Mouse (Mus musculus) forebrain, postnatal 0 days (tissue): ENCODE data around the gene Abcb4. TPM values are rescaled to one million over a fixed set of nuclear protein-coding genes. Genes with fewer than 3 reads are reported as not detected.
A peak's percentile ranks its signal among the peaks of the same experiment; 100 is the strongest.
"Not testable (repeated sequence)": the region's sequence is repeated elsewhere in the genome, so short reads cannot be mapped to it uniquely, and the experiment has no call there.

Experiments used
- ATAC-seq: fragments of 200-750 bp; cut with Nextera tagmentation; 2 replicates; pipeline ENCODE4 v1.8.0; 2017; ENCODE audit warnings: mild to moderate bottlenecking, moderate library complexity
- DNase-seq: peaks from one replicate; pipeline ENCODE4 v3.0.0-alpha.2; 2015
- H3K27ac ChIP-seq: fragments of 300-500 bp; sonication (generic); 2 replicates; pipeline ENCODE4 v1.5.1; 2014; ENCODE audit warnings: low read depth, mild to moderate bottlenecking, antibody characterized with exemption, low read length, moderate library complexity, mixed read lengths
- H3K27me3 ChIP-seq: fragments of 300-500 bp; sonication (generic); 2 replicates; pipeline ENCODE4 v1.6.1; 2014; ENCODE audit warnings: mild to moderate bottlenecking, low read length, mixed read lengths; ENCODE audit not compliant: insufficient read depth
- H3K36me3 ChIP-seq: fragments of 300-500 bp; sonication (generic); 2 replicates; pipeline ENCODE4 v1.6.1; 2014; ENCODE audit warnings: mild to moderate bottlenecking, moderate library complexity; ENCODE audit not compliant: insufficient read depth
- H3K4me1 ChIP-seq: fragments of 300-500 bp; sonication (generic); 2 replicates; pipeline ENCODE4 v1.6.1; 2014; ENCODE audit warnings: antibody characterized with exemption; ENCODE audit not compliant: insufficient read depth
- H3K4me2 ChIP-seq: fragments of 300-500 bp; sonication (generic); 2 replicates; pipeline ENCODE4 v1.6.1; 2014; ENCODE audit warnings: low read depth, mild to moderate bottlenecking, moderate library complexity
- H3K4me3 ChIP-seq: fragments of 300-500 bp; sonication (generic); 2 replicates; pipeline ENCODE4 v1.5.1; 2014; ENCODE audit warnings: low read depth, low read length, mixed read lengths
- H3K9ac ChIP-seq: fragments of 300-500 bp; sonication (generic); 2 replicates; pipeline ENCODE4 v1.6.1; 2014; ENCODE audit warnings: mild to moderate bottlenecking
- H3K9me3 ChIP-seq: fragments of 300-500 bp; sonication (generic); 2 replicates; pipeline ENCODE4 v1.6.1; 2016; ENCODE audit warnings: low read length
- CTCF ChIP-seq: sonication (generic); IDR thresholded peaks from 2 replicates; pipeline ENCODE4 v1.5.1; 2016; ENCODE audit warnings: antibody characterized with exemption, control low read depth, low read depth
- WGBS: fragments of 180-500 bp; shearing (Covaris S2); extraction: QIAGEN DNeasy Blood & Tissue Kit; methylation state at CpG from one replicate; pipeline ENCODE4 v1.1.7; 2014; 5-methylcytosine and 5-hydroxymethylcytosine counted together
- polyA plus RNA-seq: library from polyadenylated mRNA; unstranded; fragments of >200 nt; fragmentation: Nextera tagmentation; extraction: Ambion mirVana; gene quantifications from 2 replicates; pipeline ENCODE4 v1.2.1, GENCODE M21; 2015
- total RNA-seq: library from RNA; depleted of rRNA; stranded (reverse); fragments of >200 nt; gene quantifications from 2 replicates; pipeline ENCODE4 v1.2.3, GENCODE M21; 2014

The Abcb4 gene
- total and polyA plus RNA-seq, 2 experiments from 2014 or later: 0.47 to 2.0 TPM

GRCm38 (mm10) chr5:8911567-8912198 lies 18.2 kb downstream of the Abcb4 start:
- Histone ChIP-seq H3K27ac (no peak overlapping the region), H3K36me3 (no peaks in the 10 kb centered on the region), H3K4me1 (no peaks in the 10 kb centered on the region), H3K9me3 (no peaks in the 10 kb centered on the region), H3K4me2 (no peak overlapping the region), H3K4me3 (no peak overlapping the region), H3K27me3 (no peaks in the 10 kb centered on the region), H3K9ac (no peak overlapping the region)
- WGBS: 77% methylated on average over 8 of the region's 8 CpGs
- no peak for TF ChIP-seq CTCF
- no peak for DNase-seq
- no peak for ATAC-seq

- Histone ChIP-seq H3K9ac (no peak overlapping the region), H3K4me3 (no peak overlapping the region), H3K9me3 (no peaks in the 10 kb centered on the region), H3K27ac (no peak overlapping the region), H3K36me3 (no peaks in the 10 kb centered on the region), H3K4me1 (no peaks in the 10 kb centered on the region), H3K27me3 (no peaks in the 10 kb centered on the region), H3K4me2 (no peak overlapping the region)
- 89% methylated on average over 2 of the region's 2 CpGs for WGBS
- DNase-seq: no peak
- TF ChIP-seq CTCF: no peak
- ATAC-seq: no peak
Observed at GRCm38 (mm10) chr5:8916400-8916799, 22.9 kb downstream of the Abcb4 start.

GRCm38 (mm10) chr5:8917069-8917468 lies 23.6 kb downstream of the Abcb4 start:
- no peak overlapping the region for H3K9ac ChIP-seq
- no peak for DNase-seq
- H3K27ac ChIP-seq: no peak overlapping the region
- 88% methylated on average over 6 of the region's 6 CpGs for WGBS
- H3K9me3 ChIP-seq: no peaks in the 10 kb centered on the region
- H3K4me2 ChIP-seq: no peak overlapping the region
- H3K4me3 ChIP-seq: no peak overlapping the region
- no peak for ATAC-seq
- H3K4me1 ChIP-seq: no peaks in the 10 kb centered on the region
- no peaks in the 10 kb centered on the region for H3K36me3 ChIP-seq
- TF ChIP-seq CTCF: no peak
- H3K27me3 ChIP-seq: no peaks in the 10 kb centered on the region

- no peak for ATAC-seq
- TF ChIP-seq CTCF: no peak
- no peak overlapping the region for H3K4me2 ChIP-seq
- no peak overlapping the region for H3K4me3 ChIP-seq
- H3K36me3 ChIP-seq: no peaks in the 10 kb centered on the region
- H3K27ac ChIP-seq: no peak overlapping the region
- no peaks in the 10 kb centered on the region for H3K27me3 ChIP-seq
- WGBS: 89% methylated on average over 9 of the region's 9 CpGs
- DNase-seq: no peak
- H3K9ac ChIP-seq: no peak overlapping the region
- H3K4me1 ChIP-seq: no peaks in the 10 kb centered on the region
- peaks cover 6% of the 10 kb centered on the region; the same call in 1 of the 2 replicates for H3K9me3 ChIP-seq
Observed at GRCm38 (mm10) chr5:8928440-8928839, 34.9 kb downstream of the Abcb4 start.

- no peak for TF ChIP-seq CTCF
- Histone ChIP-seq H3K27me3 (no peaks in the 10 kb centered on the region), H3K4me3 (no peak overlapping the region), H3K4me1 (no peaks in the 10 kb centered on the region), H3K36me3 (no peaks in the 10 kb centered on the region), H3K27ac (no peak overlapping the region), H3K9ac (no peak overlapping the region), H3K9me3 (no peaks in the 10 kb centered on the region), H3K4me2 (no peak overlapping the region)
- DNase-seq (no peak), ATAC-seq (no peak)
- WGBS: 77% methylated on average over 7 of the region's 7 CpGs
Observed at GRCm38 (mm10) chr5:8937965-8938364, 44.4 kb downstream of the Abcb4 start.

GRCm38 (mm10) chr5:8941266-8941665 lies 47.7 kb downstream of the Abcb4 start:
- ATAC-seq, H3K9me3 ChIP-seq: not testable (repeated sequence)
- DNase-seq: peak; percentile 11

GRCm38 (mm10) chr5:8943836-8944235 lies 50.3 kb downstream of the Abcb4 start:
- no peaks in the 10 kb centered on the region for H3K27me3 ChIP-seq
- H3K9me3 ChIP-seq: no peaks in the 10 kb centered on the region
- H3K36me3 ChIP-seq: no peaks in the 10 kb centered on the region
- no peak overlapping the region for H3K4me3 ChIP-seq
- H3K27ac ChIP-seq: no peak overlapping the region
- no peak overlapping the region for H3K9ac ChIP-seq
- WGBS: 71% methylated on average over 3 of the region's 3 CpGs
- no peak for TF ChIP-seq CTCF
- no peaks in the 10 kb centered on the region for H3K4me1 ChIP-seq
- ATAC-seq (no peak; the same call in 1 of the 2 replicates), DNase-seq (no peak)
- H3K4me2 ChIP-seq: no peak overlapping the region

More at GRCm38 (mm10) chr5:8941266-8941665, 47.7 kb downstream of the Abcb4 start:
- WGBS: no CpG with 5 or more reads among the region's 1 CpGs
- not testable (repeated sequence) for H3K4me2 ChIP-seq, H3K36me3 ChIP-seq, H3K27ac ChIP-seq, H3K4me1 ChIP-seq, H3K27me3 ChIP-seq, H3K9ac ChIP-seq, H3K4me3 ChIP-seq
